Mouse (Mus musculus): ENCODE results near the gene Mrps10. TPM values are rescaled to one million over a fixed set of nuclear protein-coding genes. Genes with fewer than 3 reads are reported as not detected.

Gene Mrps10
- polyA plus RNA-seq, 1 experiment from 2014 or later: 75.3 TPM

- H3K4me2 ChIP-seq: no peak overlapping the region
- no peaks in the 10 kb centered on the region for H3K9me3 ChIP-seq (replicated peaks)
- 0 out of 2 replicates have a peak, but pooled peaks have one; percentile 33 for ATAC-seq (ENCODE audit: low FRiP score)
- no peak overlapping the region for H3K9ac ChIP-seq (replicated peaks)
- WGBS: 13% methylated on average over 2 of the region's 2 CpGs
- no peak overlapping the region for H3K4me3 ChIP-seq (replicated peaks)
- no peak overlapping the region for H3K27ac ChIP-seq (replicated peaks)
- no peaks in the 10 kb centered on the region for H3K27me3 ChIP-seq (replicated peaks)
- peaks cover 25% of the 10 kb centered on the region for H3K36me3 ChIP-seq
- H3K4me1 ChIP-seq: peaks cover 21% of the 10 kb centered on the region
These were observed 35.3 kb upstream of the Mrps10 start for GRCm38 (mm10) chr17:47333409-47333808.

DNA sequence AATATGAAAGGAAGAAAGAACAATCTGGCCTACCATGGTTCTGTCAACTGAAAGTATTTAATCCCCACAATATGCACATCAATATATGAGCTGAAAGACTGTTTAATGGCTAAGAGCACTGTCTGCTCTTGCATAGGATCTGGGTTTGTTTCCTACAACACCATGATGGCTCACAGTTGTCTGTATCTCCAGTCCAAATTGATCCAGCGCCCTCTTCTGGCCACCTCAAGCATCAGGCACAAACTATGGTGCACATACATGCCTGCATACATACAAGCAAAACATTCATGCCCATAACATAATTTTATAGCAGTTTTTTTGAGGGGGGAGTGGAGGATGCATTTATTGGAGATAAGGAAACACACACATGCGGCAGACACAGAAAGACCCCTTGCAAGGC is 25.6 kb upstream of the Mrps10 start:
- Histone ChIP-seq H3K27ac (replicated peaks) (no peak overlapping the region), H3K9ac (replicated peaks) (no peak overlapping the region), H3K4me2 (no peak overlapping the region), H3K4me1 (no peaks in the 10 kb centered on the region), H3K9me3 (replicated peaks) (no peaks in the 10 kb centered on the region; the same call in 1 of the 2 replicates), H3K36me3 (peaks cover 92% of the 10 kb centered on the region), H3K27me3 (replicated peaks) (no peaks in the 10 kb centered on the region), H3K4me3 (replicated peaks) (no peak overlapping the region)
- ATAC-seq (ENCODE audit: low FRiP score): no peak
- WGBS: 83% methylated on average over 2 of the region's 2 CpGs

DNA sequence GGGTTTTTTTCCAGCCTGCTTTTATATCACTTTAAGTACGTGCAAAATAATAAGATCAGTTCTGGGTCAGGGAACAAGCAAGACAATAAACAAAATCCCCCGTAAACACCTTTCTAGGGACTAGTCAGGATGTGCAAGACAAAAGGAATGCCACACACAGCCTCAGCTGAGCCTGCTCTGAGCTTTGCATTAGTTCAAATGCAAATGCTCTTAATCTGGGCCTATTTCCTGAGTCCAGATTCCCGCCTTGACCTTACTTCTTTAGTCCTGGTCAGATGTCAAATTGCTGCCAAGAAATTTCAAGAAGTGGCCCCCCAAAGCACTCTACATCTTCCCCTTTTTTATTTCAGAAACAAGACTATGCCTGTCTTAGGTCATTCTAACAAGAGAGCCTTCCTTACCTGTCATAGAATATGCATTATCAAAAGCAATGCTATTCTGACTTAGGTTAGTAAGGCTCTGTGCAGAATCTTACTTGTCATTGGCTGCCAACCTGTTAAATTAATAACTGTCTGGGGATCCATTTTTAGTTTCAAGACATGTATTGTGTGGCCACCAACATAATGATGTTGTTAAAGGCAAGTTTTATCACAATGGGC is 18.9 kb upstream of the Mrps10 start:
- H3K9ac ChIP-seq (replicated peaks): no peak overlapping the region
- peaks cover 12% of the 10 kb centered on the region; the same call in 1 of the 2 replicates for H3K9me3 ChIP-seq (replicated peaks)
- H3K4me1 ChIP-seq: no peaks in the 10 kb centered on the region
- no peak overlapping the region for H3K4me2 ChIP-seq
- 85% methylated on average over 3 of the region's 3 CpGs for WGBS
- no peak overlapping the region for H3K27ac ChIP-seq (replicated peaks)
- peaks cover 96% of the 10 kb centered on the region for H3K36me3 ChIP-seq
- H3K27me3 ChIP-seq (replicated peaks): no peaks in the 10 kb centered on the region
- no peak for ATAC-seq (ENCODE audit: low FRiP score)
- no peak overlapping the region for H3K4me3 ChIP-seq (replicated peaks)

- peaks cover 42% of the 10 kb centered on the region for H3K36me3 ChIP-seq
- no peak overlapping the region for H3K4me3 ChIP-seq (replicated peaks)
- H3K27ac ChIP-seq (replicated peaks): no peak overlapping the region
- no peak overlapping the region for H3K9ac ChIP-seq (replicated peaks)
- ATAC-seq (ENCODE audit: low FRiP score): no peak
- H3K27me3 ChIP-seq (replicated peaks): no peaks in the 10 kb centered on the region
- 33% methylated on average over 6 of the region's 6 CpGs for WGBS
- no peak overlapping the region for H3K4me2 ChIP-seq
- H3K4me1 ChIP-seq: no peaks in the 10 kb centered on the region
- no peaks in the 10 kb centered on the region for H3K9me3 ChIP-seq (replicated peaks)
These were observed 8.7 kb upstream of the Mrps10 start for GRCm38 (mm10) chr17:47359964-47360363.

GRCm38 (mm10) chr17:47361343-47361742 is 7.3 kb upstream of the Mrps10 start:
- 86% methylated on average over 11 of the region's 11 CpGs for WGBS
- no peak overlapping the region for H3K4me3 ChIP-seq (replicated peaks)
- H3K4me2 ChIP-seq: no peak overlapping the region
- H3K27me3 ChIP-seq (replicated peaks): peaks cover 13% of the 10 kb centered on the region
- no peaks in the 10 kb centered on the region for H3K9me3 ChIP-seq (replicated peaks)
- no peak overlapping the region for H3K9ac ChIP-seq (replicated peaks)
- H3K27ac ChIP-seq (replicated peaks): no peak overlapping the region
- H3K4me1 ChIP-seq: no peaks in the 10 kb centered on the region
- no peak for ATAC-seq (ENCODE audit: low FRiP score)
- peaks cover 28% of the 10 kb centered on the region for H3K36me3 ChIP-seq

- Histone ChIP-seq H3K4me2 (peak overlapping the region; percentile 82), H3K36me3 (peaks cover 18% of the 10 kb centered on the region), H3K4me3 (replicated peaks) (peak overlapping the region; percentile 56), H3K9ac (replicated peaks) (peak overlapping the region; percentile 63), H3K27ac (replicated peaks) (peak overlapping the region; percentile 87), H3K4me1 (peaks cover 24% of the 10 kb centered on the region), H3K27me3 (replicated peaks) (peaks cover 23% of the 10 kb centered on the region), H3K9me3 (replicated peaks) (no peaks in the 10 kb centered on the region)
- under 1% methylated on average over 20 of the region's 20 CpGs for WGBS
- peak; percentile 72 for ATAC-seq (ENCODE audit: low FRiP score)
These were observed 378 bp downstream of the Mrps10 start for GRCm38 (mm10) chr17:47369087-47369443.

DNA sequence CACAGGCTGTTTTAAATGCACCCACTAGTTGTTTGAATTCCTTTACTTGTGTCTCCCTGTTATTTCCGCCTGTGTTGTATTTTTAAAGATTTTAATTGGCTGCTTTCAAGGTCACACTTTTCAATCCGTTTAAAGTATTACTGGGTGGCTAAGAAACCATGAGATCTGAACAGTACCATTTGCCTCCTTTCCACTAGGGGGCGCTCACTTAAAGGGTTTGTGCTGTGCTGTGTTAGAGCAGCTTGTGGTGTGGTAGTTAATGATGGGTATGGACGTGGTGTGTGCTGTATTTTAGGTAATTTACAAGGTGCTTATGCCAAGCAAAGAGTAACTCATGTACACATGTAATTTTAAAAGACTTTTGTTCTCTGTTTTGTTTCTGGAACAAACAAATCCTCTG is 2.8 kb downstream of the Mrps10 start:
- 0 out of 2 replicates have a peak overlapping the region, but pooled peaks have one; percentile 17 for H3K4me2 ChIP-seq
- H3K4me1 ChIP-seq: peaks cover 24% of the 10 kb centered on the region
- ATAC-seq (ENCODE audit: low FRiP score): 0 out of 2 replicates have a peak, but pooled peaks have one; percentile 53
- no peak overlapping the region for H3K4me3 ChIP-seq (replicated peaks)
- 12% methylated on average over 4 of the region's 4 CpGs for WGBS
- peaks cover 9% of the 10 kb centered on the region; the same call in 1 of the 2 replicates for H3K27me3 ChIP-seq (replicated peaks)
- H3K9me3 ChIP-seq (replicated peaks): no peaks in the 10 kb centered on the region
- no peak overlapping the region for H3K27ac ChIP-seq (replicated peaks)
- H3K36me3 ChIP-seq: peaks cover 42% of the 10 kb centered on the region
- no peak overlapping the region for H3K9ac ChIP-seq (replicated peaks)

DNA sequence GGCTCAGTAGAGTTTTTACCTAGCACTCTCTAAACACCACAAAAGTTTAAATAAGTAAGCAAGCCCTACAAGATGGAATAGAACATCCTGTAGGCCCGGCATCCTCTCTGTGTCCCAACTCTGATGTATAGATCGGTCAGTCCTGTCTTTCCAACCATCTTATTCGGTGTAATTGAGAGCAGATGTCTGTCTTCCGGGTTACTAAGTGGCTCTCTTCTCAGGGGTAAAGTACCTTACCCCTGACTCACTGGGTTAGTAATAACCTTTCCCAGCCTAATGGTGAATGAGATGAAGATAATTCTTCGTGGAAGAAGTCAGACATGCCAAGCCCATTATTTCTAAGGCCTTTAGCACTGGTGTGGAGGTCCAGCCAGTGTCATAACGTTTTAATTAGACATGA is 5.3 kb downstream of the Mrps10 start:
- no peaks in the 10 kb centered on the region for H3K27me3 ChIP-seq (replicated peaks)
- 88% methylated on average over 6 of the region's 6 CpGs for WGBS
- H3K9ac ChIP-seq (replicated peaks): no peak overlapping the region
- no peak overlapping the region for H3K4me2 ChIP-seq
- H3K4me3 ChIP-seq (replicated peaks): no peak overlapping the region
- H3K36me3 ChIP-seq: peaks cover 61% of the 10 kb centered on the region
- H3K27ac ChIP-seq (replicated peaks): no peak overlapping the region
- no peaks in the 10 kb centered on the region for H3K9me3 ChIP-seq (replicated peaks)
- ATAC-seq (ENCODE audit: low FRiP score): no peak
- peaks cover 24% of the 10 kb centered on the region for H3K4me1 ChIP-seq

DNA sequence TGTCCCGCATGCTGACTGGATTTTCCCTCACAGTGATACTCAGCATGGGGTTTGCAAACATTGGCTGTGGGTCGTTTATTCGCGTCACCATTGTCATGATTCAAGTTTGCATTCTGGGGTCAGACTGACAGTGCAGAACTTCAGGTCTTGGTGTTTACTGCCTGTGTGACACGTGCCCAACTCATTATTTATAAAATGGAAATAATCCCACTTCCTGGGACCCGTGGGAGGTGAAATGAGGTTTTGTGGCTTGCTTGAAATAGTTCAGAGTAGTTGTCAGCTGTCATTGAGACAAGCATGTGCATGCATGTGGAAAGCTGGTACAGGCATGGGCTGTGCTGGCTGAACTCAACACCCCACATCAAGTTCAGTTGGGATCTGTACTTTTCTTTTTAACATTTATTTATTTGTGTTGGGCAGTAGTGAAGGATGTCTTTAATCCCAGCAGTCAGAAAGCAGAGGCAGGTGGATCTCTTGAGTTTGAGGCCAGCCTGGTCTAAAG is 8.1 kb downstream of the Mrps10 start:
- Histone ChIP-seq H3K4me2 (no peak overlapping the region), H3K36me3 (peaks cover 86% of the 10 kb centered on the region), H3K4me3 (replicated peaks) (no peak overlapping the region), H3K9ac (replicated peaks) (no peak overlapping the region), H3K4me1 (peaks cover under 1% of the 10 kb centered on the region; the same call in 1 of the 2 replicates), H3K9me3 (replicated peaks) (no peaks in the 10 kb centered on the region), H3K27ac (replicated peaks) (no peak overlapping the region), H3K27me3 (replicated peaks) (no peaks in the 10 kb centered on the region)
- no peak for ATAC-seq (ENCODE audit: low FRiP score)
- 87% methylated on average over 6 of the region's 6 CpGs for WGBS

DNA sequence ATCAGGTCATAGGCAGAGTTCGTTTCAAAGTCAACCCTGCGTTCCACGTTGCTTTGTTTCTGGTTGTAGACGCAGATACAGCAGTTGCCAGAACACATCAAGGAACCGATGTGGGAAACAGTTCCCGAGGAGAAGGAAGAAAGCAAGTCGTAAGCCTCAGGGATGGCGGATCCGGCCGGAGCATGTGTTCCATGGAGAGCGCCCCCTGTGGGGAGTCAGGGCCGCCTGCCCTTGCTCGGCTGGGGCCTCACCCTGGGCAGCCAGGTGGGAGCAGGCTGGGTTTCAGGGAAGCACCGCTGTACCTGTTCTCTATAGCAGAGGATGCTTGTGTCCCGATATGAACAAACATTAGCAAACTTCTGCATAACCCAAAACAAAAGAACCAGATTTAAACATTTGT is 9.4 kb downstream of the Mrps10 start:
- no peak overlapping the region for H3K27ac ChIP-seq (replicated peaks)
- H3K4me3 ChIP-seq (replicated peaks): no peak overlapping the region
- H3K4me1 ChIP-seq: no peaks in the 10 kb centered on the region
- ATAC-seq (ENCODE audit: low FRiP score): no peak
- no peaks in the 10 kb centered on the region for H3K9me3 ChIP-seq (replicated peaks)
- H3K4me2 ChIP-seq: no peak overlapping the region
- 81% methylated on average over 15 of the region's 15 CpGs for WGBS
- no peak overlapping the region for H3K9ac ChIP-seq (replicated peaks)
- no peaks in the 10 kb centered on the region for H3K27me3 ChIP-seq (replicated peaks)
- peaks cover 78% of the 10 kb centered on the region for H3K36me3 ChIP-seq

DNA sequence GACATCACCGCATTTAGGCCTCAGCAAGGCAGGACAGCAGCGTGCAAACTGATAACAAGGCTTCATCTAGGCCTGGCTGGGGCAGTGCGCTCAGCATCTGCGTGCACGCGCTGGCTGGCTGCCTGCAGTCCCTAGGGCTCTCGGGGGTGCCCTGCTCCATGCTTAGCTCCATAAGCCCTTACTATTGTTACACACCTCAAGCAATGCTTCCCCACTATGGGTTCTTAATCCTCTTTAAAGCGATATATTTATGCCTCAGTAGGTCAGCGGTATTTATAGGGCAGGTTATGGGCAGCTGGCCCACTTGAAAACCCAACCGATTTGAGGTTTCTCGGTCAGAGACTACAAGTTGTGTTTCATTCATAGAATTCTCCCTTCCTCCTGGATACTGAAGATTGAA is 13.2 kb downstream of the Mrps10 start:
- Histone ChIP-seq H3K27ac (replicated peaks) (no peak overlapping the region), H3K4me2 (no peak overlapping the region), H3K36me3 (peaks cover 44% of the 10 kb centered on the region), H3K9me3 (replicated peaks) (no peaks in the 10 kb centered on the region), H3K4me1 (no peaks in the 10 kb centered on the region), H3K9ac (replicated peaks) (no peak overlapping the region), H3K4me3 (replicated peaks) (no peak overlapping the region), H3K27me3 (replicated peaks) (no peaks in the 10 kb centered on the region)
- WGBS: 90% methylated on average over 11 of the region's 11 CpGs
- no peak for ATAC-seq (ENCODE audit: low FRiP score)

DNA sequence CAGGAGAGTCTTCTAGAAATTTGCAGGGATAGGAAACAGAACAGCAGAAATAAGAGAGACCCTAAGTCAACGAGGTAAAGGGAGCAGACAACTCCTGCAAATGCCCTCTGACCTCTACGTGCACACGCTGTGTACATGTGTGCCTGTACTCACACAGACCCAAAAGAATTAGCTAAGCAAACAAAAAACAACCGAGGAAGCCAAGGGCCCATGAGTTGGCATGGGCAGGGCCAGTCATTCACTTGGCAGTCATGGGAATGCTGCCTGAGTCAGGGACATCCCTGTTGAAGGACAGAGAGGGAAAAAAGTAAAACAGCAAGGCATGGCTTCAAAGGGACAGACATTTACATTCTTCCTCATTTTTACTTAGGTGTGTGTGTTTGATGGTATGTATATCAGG is 14.6 kb downstream of the Mrps10 start:
- 91% methylated on average over 4 of the region's 4 CpGs for WGBS
- no peak overlapping the region for H3K4me2 ChIP-seq

More for the DNA sequence above, 14.6 kb downstream of the Mrps10 start:
- H3K27ac ChIP-seq (replicated peaks): no peak overlapping the region
- peaks cover 36% of the 10 kb centered on the region for H3K36me3 ChIP-seq
- H3K4me1 ChIP-seq: no peaks in the 10 kb centered on the region
- no peak overlapping the region for H3K4me3 ChIP-seq (replicated peaks)
- no peak for ATAC-seq (ENCODE audit: low FRiP score)
- no peak overlapping the region for H3K9ac ChIP-seq (replicated peaks)
- H3K27me3 ChIP-seq (replicated peaks): no peaks in the 10 kb centered on the region
- H3K9me3 ChIP-seq (replicated peaks): no peaks in the 10 kb centered on the region

Measured in neural tube, embryonic 15.5 days (tissue).